Mouse (Mus musculus): Measurements from ENCODE around the gene Fgf22. TPM values are rescaled to one million over a fixed set of nuclear protein-coding genes. Genes with fewer than 3 reads are reported as not detected.

The Fgf22 gene
- polyA plus RNA-seq, 1 experiment: 0.29 TPM

- H3K79me2 ChIP-seq (ENCODE audit: control insufficient read depth, insufficient read depth): peaks cover 14% of the 10 kb centered on the region
- peaks cover 10% of the 10 kb centered on the region for H3K79me3 ChIP-seq (ENCODE audit: low read depth)
- TF ChIP-seq CEBPB (IDR thresholded peaks at IDR 0.05; ENCODE audit: low read depth) (no peak), USF1 (IDR thresholded peaks at IDR 0.05; ENCODE audit: low read depth) (no peak), FOSL1 (IDR thresholded peaks at IDR 0.05; ENCODE audit: insufficient read depth, low read length, poor library complexity, severe bottlenecking) (no peak), MYOD1 (IDR thresholded peaks at IDR 0.05; ENCODE audit: control insufficient read depth, insufficient read length, low read depth) (no peak), CTCF (IDR thresholded peaks at IDR 0.05; ENCODE audit: control insufficient read depth, insufficient read depth, insufficient read length) (no peak), MYOG (IDR thresholded peaks at IDR 0.05; ENCODE audit: control insufficient read depth, extremely low read depth, insufficient read length) (no peak), MAX (IDR thresholded peaks at IDR 0.05) (no peak)
- no peak overlapping the region for H3ac ChIP-seq (ENCODE audit: control insufficient read depth, insufficient read length, low read depth)
- H3K4me3 ChIP-seq (ENCODE audit: insufficient read depth, poor library complexity, severe bottlenecking): no peak overlapping the region
- H3K27me3 ChIP-seq (ENCODE audit: control insufficient read depth, insufficient read depth, insufficient read length): no peaks in the 10 kb centered on the region
- peaks cover 50% of the 10 kb centered on the region for H3K36me3 ChIP-seq (ENCODE audit: control insufficient read depth, insufficient read depth)
These were observed 11.1 kb upstream of the Fgf22 start for GRCm38 (mm10) chr10:79743650-79744365.

- H3K79me2 ChIP-seq (ENCODE audit: control insufficient read depth, insufficient read depth): peaks cover 14% of the 10 kb centered on the region
- H3K27me3 ChIP-seq (ENCODE audit: control insufficient read depth, insufficient read depth, insufficient read length): no peaks in the 10 kb centered on the region
- peaks cover 7% of the 10 kb centered on the region for H3K79me3 ChIP-seq (ENCODE audit: low read depth)
- peak overlapping the region; percentile 43 for H3K4me3 ChIP-seq (ENCODE audit: insufficient read depth, poor library complexity, severe bottlenecking)
- TF ChIP-seq MAX (IDR thresholded peaks at IDR 0.05): no peak
- no peak for TF ChIP-seq USF1 (IDR thresholded peaks at IDR 0.05; ENCODE audit: low read depth)
- TF ChIP-seq CTCF (IDR thresholded peaks at IDR 0.05; ENCODE audit: control insufficient read depth, insufficient read depth, insufficient read length): no peak
- TF ChIP-seq CEBPB (IDR thresholded peaks at IDR 0.05; ENCODE audit: low read depth): no peak
- no peak for TF ChIP-seq FOSL1 (IDR thresholded peaks at IDR 0.05; ENCODE audit: insufficient read depth, low read length, poor library complexity, severe bottlenecking)
- TF ChIP-seq MYOG (IDR thresholded peaks at IDR 0.05; ENCODE audit: control insufficient read depth, extremely low read depth, insufficient read length): no peak
- TF ChIP-seq MYOD1 (IDR thresholded peaks at IDR 0.05; ENCODE audit: control insufficient read depth, insufficient read length, low read depth): no peak
- peaks cover 34% of the 10 kb centered on the region for H3K36me3 ChIP-seq (ENCODE audit: control insufficient read depth, insufficient read depth)
- no peak overlapping the region for H3ac ChIP-seq (ENCODE audit: control insufficient read depth, insufficient read length, low read depth)
These were observed 9.5 kb upstream of the Fgf22 start for GRCm38 (mm10) chr10:79745411-79745810.

GRCm38 (mm10) chr10:79745898-79746773 is 8.7 kb upstream of the Fgf22 start, which contains the start of gene Polrmt:
Gene Polrmt (minus strand): TSS chr10:79746581.
- Histone ChIP-seq H3K36me3 (ENCODE audit: control insufficient read depth, insufficient read depth) (peaks cover 27% of the 10 kb centered on the region), H3K79me2 (ENCODE audit: control insufficient read depth, insufficient read depth) (peaks cover 14% of the 10 kb centered on the region), H3ac (ENCODE audit: control insufficient read depth, insufficient read length, low read depth) (peak within 1 kb of the TSS; percentile 79), H3K27me3 (ENCODE audit: control insufficient read depth, insufficient read depth, insufficient read length) (no peaks in the 10 kb centered on the region), H3K4me3 (ENCODE audit: insufficient read depth, poor library complexity, severe bottlenecking) (peak within 1 kb of the TSS; percentile 43), H3K79me3 (ENCODE audit: low read depth) (peaks cover 7% of the 10 kb centered on the region)
- TF ChIP-seq MAX (IDR thresholded peaks at IDR 0.05): peak; percentile 61
- no peak for TF ChIP-seq USF1 (IDR thresholded peaks at IDR 0.05; ENCODE audit: low read depth)
- no peak for TF ChIP-seq CTCF (IDR thresholded peaks at IDR 0.05; ENCODE audit: control insufficient read depth, insufficient read depth, insufficient read length)
- no peak for TF ChIP-seq FOSL1 (IDR thresholded peaks at IDR 0.05; ENCODE audit: insufficient read depth, low read length, poor library complexity, severe bottlenecking)
- TF ChIP-seq MYOG (IDR thresholded peaks at IDR 0.05; ENCODE audit: control insufficient read depth, extremely low read depth, insufficient read length): no peak

- TF ChIP-seq CEBPB (IDR thresholded peaks at IDR 0.05; ENCODE audit: low read depth): no peak
- no peak for TF ChIP-seq MAX (IDR thresholded peaks at IDR 0.05)
- TF ChIP-seq CTCF (IDR thresholded peaks at IDR 0.05; ENCODE audit: control insufficient read depth, insufficient read depth, insufficient read length): no peak
- TF ChIP-seq USF1 (IDR thresholded peaks at IDR 0.05; ENCODE audit: low read depth): no peak
- TF ChIP-seq MYOG (IDR thresholded peaks at IDR 0.05; ENCODE audit: control insufficient read depth, extremely low read depth, insufficient read length): no peak
- Histone ChIP-seq H3K79me3 (ENCODE audit: low read depth) (peaks cover 7% of the 10 kb centered on the region), H3ac (ENCODE audit: control insufficient read depth, insufficient read length, low read depth) (no peak overlapping the region), H3K79me2 (ENCODE audit: control insufficient read depth, insufficient read depth) (peaks cover 14% of the 10 kb centered on the region), H3K4me3 (ENCODE audit: insufficient read depth, poor library complexity, severe bottlenecking) (no peak overlapping the region), H3K27me3 (ENCODE audit: control insufficient read depth, insufficient read depth, insufficient read length) (no peaks in the 10 kb centered on the region), H3K36me3 (ENCODE audit: control insufficient read depth, insufficient read depth) (peaks cover 21% of the 10 kb centered on the region)
These were observed 8.1 kb upstream of the Fgf22 start for GRCm38 (mm10) chr10:79746774-79747151.

- TF ChIP-seq MAX (IDR thresholded peaks at IDR 0.05) (no peak), CEBPB (IDR thresholded peaks at IDR 0.05; ENCODE audit: low read depth) (no peak), USF1 (IDR thresholded peaks at IDR 0.05; ENCODE audit: low read depth) (no peak), MYOG (IDR thresholded peaks at IDR 0.05; ENCODE audit: control insufficient read depth, extremely low read depth, insufficient read length) (no peak), FOSL1 (IDR thresholded peaks at IDR 0.05; ENCODE audit: insufficient read depth, low read length, poor library complexity, severe bottlenecking) (no peak), CTCF (IDR thresholded peaks at IDR 0.05; ENCODE audit: control insufficient read depth, insufficient read depth, insufficient read length) (no peak), MYOD1 (IDR thresholded peaks at IDR 0.05; ENCODE audit: control insufficient read depth, insufficient read length, low read depth) (no peak)
- Histone ChIP-seq H3K79me2 (ENCODE audit: control insufficient read depth, insufficient read depth) (peaks cover 14% of the 10 kb centered on the region), H3K27me3 (ENCODE audit: control insufficient read depth, insufficient read depth, insufficient read length) (no peaks in the 10 kb centered on the region)
These were observed 6.4 kb upstream of the Fgf22 start for GRCm38 (mm10) chr10:79748496-79748895.

More at GRCm38 (mm10) chr10:79748496-79748895, 6.4 kb upstream of the Fgf22 start:
- Histone ChIP-seq H3K79me3 (ENCODE audit: low read depth) (peaks cover 7% of the 10 kb centered on the region), H3ac (ENCODE audit: control insufficient read depth, insufficient read length, low read depth) (no peak overlapping the region), H3K36me3 (ENCODE audit: control insufficient read depth, insufficient read depth) (peaks cover 10% of the 10 kb centered on the region), H3K4me3 (ENCODE audit: insufficient read depth, poor library complexity, severe bottlenecking) (no peak overlapping the region)
